Mouse (Mus musculus): ENCODE data around the gene Fras1. TPM values are rescaled to one million over a fixed set of nuclear protein-coding genes. Genes with fewer than 3 reads are reported as not detected.

Fras1 gene
- polyA plus RNA-seq, 1 experiment: 0.22 TPM

GRCm38 (mm10) chr5:96675676-96676075 lies 301.9 kb downstream of the Fras1 start:
- Histone ChIP-seq H3K4me1 (ENCODE audit: control insufficient read depth, insufficient read depth, low read length) (no peaks in the 10 kb centered on the region), H3K4me3 (ENCODE audit: control insufficient read depth, low read depth, low read length) (no peak overlapping the region), H3K27ac (ENCODE audit: control insufficient read depth, insufficient read depth, low read depth, low read length) (no peak overlapping the region), H3K27me3 (ENCODE audit: control insufficient read depth, insufficient read depth, low read length) (no peaks in the 10 kb centered on the region), H3K36me3 (ENCODE audit: control insufficient read depth, insufficient read depth, low read length) (no peaks in the 10 kb centered on the region)
- TF ChIP-seq POLR2A (IDR thresholded peaks at IDR 0.05; ENCODE audit: control insufficient read depth, low read depth, low read length): no peak
- TF ChIP-seq CTCF (IDR thresholded peaks at IDR 0.05; ENCODE audit: control insufficient read depth, insufficient read depth, insufficient replicate concordance, low read depth, low read length): no peak

GRCm38 (mm10) chr5:96677498-96677897 lies 303.7 kb downstream of the Fras1 start:
- no peak overlapping the region for H3K4me3 ChIP-seq (ENCODE audit: control insufficient read depth, low read depth, low read length)
- H3K27me3 ChIP-seq (ENCODE audit: control insufficient read depth, insufficient read depth, low read length): no peaks in the 10 kb centered on the region
- no peak overlapping the region for H3K27ac ChIP-seq (ENCODE audit: control insufficient read depth, insufficient read depth, low read depth, low read length)
- no peaks in the 10 kb centered on the region for H3K36me3 ChIP-seq (ENCODE audit: control insufficient read depth, insufficient read depth, low read length)
- H3K4me1 ChIP-seq (ENCODE audit: control insufficient read depth, insufficient read depth, low read length): no peaks in the 10 kb centered on the region
- TF ChIP-seq POLR2A (IDR thresholded peaks at IDR 0.05; ENCODE audit: control insufficient read depth, low read depth, low read length): no peak
- TF ChIP-seq CTCF (IDR thresholded peaks at IDR 0.05; ENCODE audit: control insufficient read depth, insufficient read depth, insufficient replicate concordance, low read depth, low read length): no peak

GRCm38 (mm10) chr5:96681085-96681484 lies 307.3 kb downstream of the Fras1 start:
- no peaks in the 10 kb centered on the region for H3K27me3 ChIP-seq (ENCODE audit: control insufficient read depth, insufficient read depth, low read length)
- no peak overlapping the region for H3K4me3 ChIP-seq (ENCODE audit: control insufficient read depth, low read depth, low read length)
- H3K4me1 ChIP-seq (ENCODE audit: control insufficient read depth, insufficient read depth, low read length): no peaks in the 10 kb centered on the region
- no peak overlapping the region for H3K27ac ChIP-seq (ENCODE audit: control insufficient read depth, insufficient read depth, low read depth, low read length)
- H3K36me3 ChIP-seq (ENCODE audit: control insufficient read depth, insufficient read depth, low read length): no peaks in the 10 kb centered on the region
- TF ChIP-seq CTCF (IDR thresholded peaks at IDR 0.05; ENCODE audit: control insufficient read depth, insufficient read depth, insufficient replicate concordance, low read depth, low read length) (no peak), POLR2A (IDR thresholded peaks at IDR 0.05; ENCODE audit: control insufficient read depth, low read depth, low read length) (no peak)

- no peak overlapping the region for H3K4me3 ChIP-seq (ENCODE audit: control insufficient read depth, low read depth, low read length)
- H3K27me3 ChIP-seq (ENCODE audit: control insufficient read depth, insufficient read depth, low read length): no peaks in the 10 kb centered on the region
- H3K36me3 ChIP-seq (ENCODE audit: control insufficient read depth, insufficient read depth, low read length): no peaks in the 10 kb centered on the region
- TF ChIP-seq CTCF (IDR thresholded peaks at IDR 0.05; ENCODE audit: control insufficient read depth, insufficient read depth, insufficient replicate concordance, low read depth, low read length) (no peak), POLR2A (IDR thresholded peaks at IDR 0.05; ENCODE audit: control insufficient read depth, low read depth, low read length) (no peak)
- no peak overlapping the region for H3K27ac ChIP-seq (ENCODE audit: control insufficient read depth, insufficient read depth, low read depth, low read length)
- H3K4me1 ChIP-seq (ENCODE audit: control insufficient read depth, insufficient read depth, low read length): no peaks in the 10 kb centered on the region
Measured at GRCm38 (mm10) chr5:96682777-96683176, 309.0 kb downstream of the Fras1 start.

- Histone ChIP-seq H3K27ac (ENCODE audit: control insufficient read depth, insufficient read depth, low read depth, low read length) (no peak overlapping the region), H3K4me1 (ENCODE audit: control insufficient read depth, insufficient read depth, low read length) (no peaks in the 10 kb centered on the region), H3K36me3 (ENCODE audit: control insufficient read depth, insufficient read depth, low read length) (no peaks in the 10 kb centered on the region), H3K4me3 (ENCODE audit: control insufficient read depth, low read depth, low read length) (no peak overlapping the region), H3K27me3 (ENCODE audit: control insufficient read depth, insufficient read depth, low read length) (no peaks in the 10 kb centered on the region)
- no peak for TF ChIP-seq CTCF (IDR thresholded peaks at IDR 0.05; ENCODE audit: control insufficient read depth, insufficient read depth, insufficient replicate concordance, low read depth, low read length)
- no peak for TF ChIP-seq POLR2A (IDR thresholded peaks at IDR 0.05; ENCODE audit: control insufficient read depth, low read depth, low read length)
Measured at GRCm38 (mm10) chr5:96688885-96689284, 315.1 kb downstream of the Fras1 start.

GRCm38 (mm10) chr5:96698972-96699371 lies 325.2 kb downstream of the Fras1 start:
- no peaks in the 10 kb centered on the region for H3K36me3 ChIP-seq (ENCODE audit: control insufficient read depth, insufficient read depth, low read length)
- no peaks in the 10 kb centered on the region for H3K4me1 ChIP-seq (ENCODE audit: control insufficient read depth, insufficient read depth, low read length)
- H3K27me3 ChIP-seq (ENCODE audit: control insufficient read depth, insufficient read depth, low read length): no peaks in the 10 kb centered on the region
- H3K27ac ChIP-seq (ENCODE audit: control insufficient read depth, insufficient read depth, low read depth, low read length): no peak overlapping the region
- H3K4me3 ChIP-seq (ENCODE audit: control insufficient read depth, low read depth, low read length): no peak overlapping the region
- TF ChIP-seq CTCF (IDR thresholded peaks at IDR 0.05; ENCODE audit: control insufficient read depth, insufficient read depth, insufficient replicate concordance, low read depth, low read length): no peak
- no peak for TF ChIP-seq POLR2A (IDR thresholded peaks at IDR 0.05; ENCODE audit: control insufficient read depth, low read depth, low read length)

GRCm38 (mm10) chr5:96702706-96703625 lies 329.2 kb downstream of the Fras1 start:
- no peaks in the 10 kb centered on the region for H3K4me1 ChIP-seq (ENCODE audit: control insufficient read depth, insufficient read depth, low read length)
- TF ChIP-seq CTCF (IDR thresholded peaks at IDR 0.05; ENCODE audit: control insufficient read depth, insufficient read depth, insufficient replicate concordance, low read depth, low read length) (no peak), POLR2A (IDR thresholded peaks at IDR 0.05; ENCODE audit: control insufficient read depth, low read depth, low read length) (no peak)
- H3K4me3 ChIP-seq (ENCODE audit: control insufficient read depth, low read depth, low read length): no peak overlapping the region
- H3K27me3 ChIP-seq (ENCODE audit: control insufficient read depth, insufficient read depth, low read length): no peaks in the 10 kb centered on the region
- no peak overlapping the region for H3K27ac ChIP-seq (ENCODE audit: control insufficient read depth, insufficient read depth, low read depth, low read length)
- no peaks in the 10 kb centered on the region for H3K36me3 ChIP-seq (ENCODE audit: control insufficient read depth, insufficient read depth, low read length)

Measured in testis, adult 2 months (tissue).